Mouse (Mus musculus) gastrocnemius, postnatal 4 days (tissue): ENCODE results near the gene Tuba8. TPM values are rescaled to one million over a fixed set of nuclear protein-coding genes. Genes with fewer than 3 reads are reported as not detected.

ENCODE experiments used
- DNase-seq, 2 experiments: peaks; one replicate each; pipeline ENCODE4 v3.0.0; 2021 to 2022; ENCODE audit warnings: low spot score in 2 of 2, mixed read lengths in 2 of 2
- total RNA-seq, 2 experiments: library from RNA; stranded (reverse); gene quantifications; 2 replicates each; pipeline ENCODE4 v1.2.3; 2021

The Tuba8 gene
- total RNA-seq, 2 experiments from 2014 or later = 26.4 to 36.8 TPM

GRCm38 (mm10) chr6:121194956-121195731 is 15.4 kb upstream of the Tuba8 start:
- DNase-seq = no peak

DNA sequence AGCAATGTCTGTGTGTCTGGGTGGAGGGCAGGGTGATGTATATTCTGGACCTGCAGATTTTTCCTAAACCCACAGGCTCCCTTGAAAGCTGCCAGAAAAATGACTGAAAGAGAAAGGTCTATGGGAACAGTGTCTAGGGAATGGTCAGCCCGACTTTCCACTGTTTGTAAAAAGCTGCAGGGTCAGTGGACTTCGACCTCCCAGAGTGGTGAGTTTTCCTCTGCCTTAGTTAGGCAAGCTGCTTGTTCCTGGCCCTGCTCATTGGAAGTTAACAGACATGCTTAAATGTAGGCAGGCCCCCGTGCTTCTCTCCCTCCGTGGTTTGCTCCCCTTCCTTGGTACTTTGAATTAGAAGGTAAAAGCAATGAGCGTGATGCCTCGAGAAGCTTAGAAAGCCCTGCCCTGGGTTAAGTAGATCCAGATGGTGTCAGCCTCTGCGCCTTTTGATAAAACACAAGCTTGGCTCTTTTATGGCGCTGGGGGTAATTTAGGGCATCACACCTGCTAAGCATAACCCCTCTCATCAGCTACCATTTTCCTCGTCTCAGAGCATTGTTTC is 12.6 kb upstream of the Tuba8 start:
- DNase-seq = no peak

- no peak for DNase-seq
Observed at GRCm38 (mm10) chr6:121200458-121200857, 10.0 kb upstream of the Tuba8 start.

DNA sequence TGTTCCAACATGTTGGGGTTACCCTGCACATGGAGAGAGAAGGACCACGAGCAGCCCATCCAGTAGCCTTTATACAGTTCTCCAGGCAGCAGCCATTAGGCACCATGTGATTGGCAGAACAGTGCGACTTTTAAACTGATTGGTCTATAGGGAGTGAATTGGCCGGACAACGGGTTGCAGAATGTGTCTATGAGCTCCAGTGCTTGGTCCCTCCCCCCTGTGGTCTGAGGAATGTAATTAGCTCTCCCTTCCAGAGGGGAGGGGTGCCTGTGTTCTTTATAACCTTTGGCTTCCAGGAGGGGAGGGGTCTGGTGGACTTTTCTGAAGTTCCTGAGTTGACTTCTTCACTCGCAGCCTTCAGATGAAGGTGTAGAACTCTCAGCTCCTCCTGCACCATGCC is 8.5 kb upstream of the Tuba8 start:
- DNase-seq = no peak

- DNase-seq = no peak
Observed at GRCm38 (mm10) chr6:121206481-121206880, 4.0 kb upstream of the Tuba8 start.

- no peak for DNase-seq
Observed at GRCm38 (mm10) chr6:121209584-121209983, 912 bp upstream of the Tuba8 start.

- no peak for DNase-seq
Observed at GRCm38 (mm10) chr6:121210926-121211289, 412 bp downstream of the Tuba8 start.

DNA sequence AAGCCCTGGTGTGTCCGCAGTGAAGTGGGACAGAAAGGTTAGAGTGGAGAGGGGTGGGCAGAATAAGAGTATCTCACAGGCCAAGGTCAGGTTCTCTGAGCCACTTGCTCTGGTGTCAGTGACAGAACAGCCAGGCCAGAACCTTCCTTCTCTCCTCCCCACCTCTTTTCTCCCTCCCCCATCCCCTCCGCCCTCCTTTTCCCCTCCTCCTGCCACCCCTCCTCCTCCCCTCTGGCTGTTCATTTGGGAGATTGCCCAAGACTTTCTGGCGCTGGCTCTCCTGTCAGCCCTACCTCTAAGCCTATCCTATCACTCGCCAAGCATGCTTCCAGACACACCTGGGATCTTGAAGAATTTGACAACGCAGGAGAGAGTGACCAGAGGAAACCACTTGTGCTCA is 1.2 kb downstream of the Tuba8 start:
- DNase-seq = no peak

DNA sequence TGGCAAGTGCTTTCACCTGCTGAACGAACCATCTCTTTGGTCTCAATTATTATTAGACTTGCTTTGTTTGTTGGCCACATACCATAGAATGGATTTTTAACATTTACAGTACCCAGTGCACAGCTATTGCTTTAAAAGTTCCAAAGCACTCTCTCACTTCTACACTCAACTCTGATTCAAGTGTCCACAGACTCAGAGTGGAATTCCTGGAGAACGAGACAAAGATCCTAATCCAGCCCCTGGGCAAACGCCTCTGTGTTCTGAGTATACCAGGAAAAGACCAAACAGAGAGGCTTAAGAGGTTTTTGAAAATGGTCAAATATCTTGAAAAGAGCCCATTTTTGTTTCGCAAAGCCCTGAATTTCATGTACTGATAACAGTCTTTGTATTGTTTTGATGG is 2.5 kb downstream of the Tuba8 start:
- no peak for DNase-seq

GRCm38 (mm10) chr6:121214221-121214620 is 3.7 kb downstream of the Tuba8 start:
- no peak for DNase-seq

DNA sequence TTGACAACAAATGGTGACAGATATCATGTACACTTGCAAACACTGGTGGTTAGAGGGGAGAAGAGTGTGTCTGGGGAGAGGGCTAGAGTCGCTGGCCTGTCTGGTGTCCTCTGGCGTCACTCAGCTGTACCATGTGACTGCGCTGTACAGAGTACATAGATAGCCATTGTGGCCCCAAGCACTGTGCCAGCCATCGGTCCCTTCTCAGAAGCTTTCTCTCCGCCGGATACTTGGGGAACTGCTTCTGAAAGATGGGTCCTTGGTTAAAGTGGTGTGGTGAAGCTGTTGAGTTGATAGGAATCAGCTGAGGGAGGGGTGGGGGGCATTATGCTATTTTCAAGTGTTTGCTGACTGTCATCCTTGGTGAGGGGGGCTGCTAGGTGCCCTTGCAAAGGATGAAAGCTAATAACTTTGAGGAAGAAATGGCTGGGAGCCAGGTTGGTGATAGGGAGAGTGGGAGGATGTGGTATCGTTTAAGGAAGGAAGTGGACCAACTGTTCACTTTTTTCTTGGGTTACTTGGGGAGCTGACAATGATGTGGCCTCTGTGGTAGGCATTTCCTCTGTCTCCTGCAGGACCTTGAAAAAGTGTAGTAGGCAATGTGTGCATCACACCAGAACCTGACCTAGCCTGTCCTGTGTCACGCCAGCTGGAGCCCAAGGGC is 4.3 kb downstream of the Tuba8 start:
- DNase-seq = no peak

DNA sequence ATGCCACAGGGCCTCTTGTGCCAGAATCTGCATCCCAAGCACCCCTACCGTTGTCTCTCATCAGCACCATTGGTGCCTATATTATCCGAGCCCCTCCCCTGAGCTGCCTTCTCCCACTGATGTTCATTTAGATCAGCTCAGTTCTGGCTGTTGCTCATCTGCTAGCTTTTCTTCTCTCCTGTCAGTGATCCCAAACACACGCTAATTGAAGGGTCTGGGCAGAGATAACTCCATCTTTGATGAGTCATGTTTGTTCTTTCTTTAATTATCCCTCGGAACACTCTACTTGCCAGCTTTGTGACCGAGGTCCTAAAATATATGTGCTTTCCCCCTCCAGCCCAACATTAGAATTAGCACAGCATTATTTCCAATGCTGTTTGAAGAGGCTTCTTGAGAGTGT is 4.8 kb downstream of the Tuba8 start:
- DNase-seq = no peak

- DNase-seq = no peak
Observed at GRCm38 (mm10) chr6:121215896-121216295, 5.4 kb downstream of the Tuba8 start.

- no peak for DNase-seq
Observed at GRCm38 (mm10) chr6:121216589-121217255, 6.2 kb downstream of the Tuba8 start.

GRCm38 (mm10) chr6:121218002-121218401 is 7.5 kb downstream of the Tuba8 start:
- DNase-seq = no peak

GRCm38 (mm10) chr6:121219406-121219805 is 8.9 kb downstream of the Tuba8 start:
- DNase-seq = no peak

GRCm38 (mm10) chr6:121220181-121220580 is 9.7 kb downstream of the Tuba8 start:
- no peak for DNase-seq

DNA sequence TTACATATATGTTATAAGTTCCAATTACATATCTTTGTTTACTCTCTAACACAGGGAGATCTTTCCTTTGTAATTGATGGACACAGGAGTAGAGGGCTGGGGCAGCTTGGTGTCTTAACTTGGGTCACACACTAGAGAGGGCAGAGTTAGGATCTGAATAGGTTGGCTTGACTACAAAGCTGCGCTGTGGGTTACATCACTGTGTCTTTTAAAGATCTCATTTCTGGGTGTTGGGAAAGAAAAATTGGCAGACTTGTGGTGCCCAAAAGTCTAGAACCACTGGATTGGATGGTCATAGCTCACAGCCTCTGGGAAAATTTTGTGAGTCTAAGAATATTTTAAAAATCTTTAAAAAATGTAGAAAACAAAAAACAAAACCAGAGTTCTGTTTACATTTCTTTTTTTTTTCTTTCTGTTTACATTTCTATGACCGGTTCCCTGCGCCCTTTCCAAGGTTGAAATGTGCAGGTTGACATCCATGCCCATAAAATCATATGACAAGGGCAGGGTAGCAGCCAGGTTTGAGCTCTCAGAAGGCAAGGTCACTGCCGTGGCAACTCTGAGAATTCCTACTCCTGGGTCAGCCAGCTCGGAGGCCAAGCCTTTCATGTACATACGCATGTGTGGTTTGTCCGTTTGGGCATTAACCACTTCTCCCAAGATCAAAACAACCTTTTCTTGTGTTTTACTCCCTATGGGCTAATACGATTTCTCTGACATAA is 11.5 kb downstream of the Tuba8 start:
- DNase-seq = no peak

- DNase-seq = no peak
Observed at GRCm38 (mm10) chr6:121223001-121223400, 12.5 kb downstream of the Tuba8 start.

GRCm38 (mm10) chr6:121224067-121224466 is 13.6 kb downstream of the Tuba8 start:
- DNase-seq = no peak

GRCm38 (mm10) chr6:121224993-121225392 is 14.5 kb downstream of the Tuba8 start:
- no peak for DNase-seq
